Mouse (Mus musculus): ENCODE data around the gene Nacad. TPM values are rescaled to one million over a fixed set of nuclear protein-coding genes. Genes with fewer than 3 reads are reported as not detected.

Gene Nacad
- polyA plus RNA-seq, 1 experiment, result not detected

- TF ChIP-seq POLR2A (IDR thresholded peaks at IDR 0.05; ENCODE audit: borderline replicate concordance, control insufficient read depth, low read depth, low read length) (no peak), CTCF (IDR thresholded peaks at IDR 0.05; ENCODE audit: control insufficient read depth, insufficient read depth, low read length) (no peak)
- Histone ChIP-seq H3K27ac (ENCODE audit: control insufficient read depth, insufficient read depth, low read depth, low read length, poor library complexity) (no peak overlapping the region), H3K4me3 (replicated peaks; ENCODE audit: control insufficient read depth, low read depth, low read length) (no peak overlapping the region), H3K4me1 (ENCODE audit: control insufficient read depth, insufficient read depth, low read length) (peaks cover 8% of the 10 kb centered on the region)
- WGBS, result 82% methylated on average over 2 of the region's 2 CpGs
Measured at GRCm38 (mm10) chr11:6581560-6581959, 24.3 kb downstream of the Nacad start.

DNA sequence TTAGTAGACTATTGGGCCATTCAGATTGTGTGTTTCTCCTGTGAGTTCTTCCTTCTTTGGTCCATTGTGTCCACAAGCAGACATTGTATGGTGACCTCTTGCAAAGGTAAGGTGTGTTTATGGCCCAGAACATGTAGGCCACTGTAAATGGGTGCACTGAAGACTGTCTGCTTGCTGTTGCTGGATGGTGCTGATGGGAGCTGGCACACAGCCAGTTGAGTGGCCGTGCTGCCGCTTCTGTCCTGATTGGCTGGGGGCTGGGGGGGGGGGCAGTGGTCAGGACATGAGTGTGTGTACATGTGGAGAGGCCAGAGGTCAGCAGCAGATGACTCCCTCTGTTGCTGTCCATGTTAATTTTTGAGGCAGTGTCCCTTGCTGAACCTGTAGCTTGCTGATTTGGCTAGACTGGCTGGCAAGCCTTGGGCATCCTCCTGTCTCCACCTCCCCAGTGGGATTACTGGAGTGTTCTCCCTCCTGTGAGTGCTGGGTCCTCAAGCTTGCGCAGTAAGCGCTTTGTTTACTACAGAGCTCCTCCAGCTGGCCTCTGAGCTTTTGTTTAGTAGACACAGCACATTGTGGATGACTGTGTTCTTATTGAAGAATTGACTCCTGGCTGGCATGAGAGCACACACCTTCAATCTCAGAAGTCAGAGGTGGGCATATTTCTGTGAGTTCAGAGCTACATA lies 25.6 kb downstream of the Nacad start:
- Histone ChIP-seq H3K4me3 (replicated peaks; ENCODE audit: control insufficient read depth, low read depth, low read length) (no peak overlapping the region), H3K4me1 (ENCODE audit: control insufficient read depth, insufficient read depth, low read length) (peaks cover 6% of the 10 kb centered on the region), H3K27ac (ENCODE audit: control insufficient read depth, insufficient read depth, low read depth, low read length, poor library complexity) (peak overlapping the region; percentile 37)
- 79% methylated on average over 4 of the region's 4 CpGs for WGBS
- TF ChIP-seq CTCF (IDR thresholded peaks at IDR 0.05; ENCODE audit: control insufficient read depth, insufficient read depth, low read length) (no peak), POLR2A (IDR thresholded peaks at IDR 0.05; ENCODE audit: borderline replicate concordance, control insufficient read depth, low read depth, low read length) (no peak)

- no peak overlapping the region for H3K4me3 ChIP-seq (replicated peaks; ENCODE audit: control insufficient read depth, low read depth, low read length)
- 88% methylated on average over 7 of the region's 7 CpGs for WGBS
- no peak overlapping the region for H3K27ac ChIP-seq (ENCODE audit: control insufficient read depth, insufficient read depth, low read depth, low read length, poor library complexity)
- peaks cover 3% of the 10 kb centered on the region for H3K4me1 ChIP-seq (ENCODE audit: control insufficient read depth, insufficient read depth, low read length)
- no peak for TF ChIP-seq CTCF (IDR thresholded peaks at IDR 0.05; ENCODE audit: control insufficient read depth, insufficient read depth, low read length)
- TF ChIP-seq POLR2A (IDR thresholded peaks at IDR 0.05; ENCODE audit: borderline replicate concordance, control insufficient read depth, low read depth, low read length), result no peak
Measured at GRCm38 (mm10) chr11:6579361-6579760, 26.5 kb downstream of the Nacad start.

GRCm38 (mm10) chr11:6576151-6576550 lies 29.7 kb downstream of the Nacad start:
- WGBS, result 67% methylated on average over 3 of the region's 3 CpGs
- H3K4me1 ChIP-seq (ENCODE audit: control insufficient read depth, insufficient read depth, low read length), result peaks cover 2% of the 10 kb centered on the region
- TF ChIP-seq CTCF (IDR thresholded peaks at IDR 0.05; ENCODE audit: control insufficient read depth, insufficient read depth, low read length) (no peak), POLR2A (IDR thresholded peaks at IDR 0.05; ENCODE audit: borderline replicate concordance, control insufficient read depth, low read depth, low read length) (no peak)
- H3K27ac ChIP-seq (ENCODE audit: control insufficient read depth, insufficient read depth, low read depth, low read length, poor library complexity), result 0 out of 2 replicates have a peak overlapping the region, but pooled peaks have one; percentile 4
- H3K4me3 ChIP-seq (replicated peaks; ENCODE audit: control insufficient read depth, low read depth, low read length), result no peak overlapping the region

DNA sequence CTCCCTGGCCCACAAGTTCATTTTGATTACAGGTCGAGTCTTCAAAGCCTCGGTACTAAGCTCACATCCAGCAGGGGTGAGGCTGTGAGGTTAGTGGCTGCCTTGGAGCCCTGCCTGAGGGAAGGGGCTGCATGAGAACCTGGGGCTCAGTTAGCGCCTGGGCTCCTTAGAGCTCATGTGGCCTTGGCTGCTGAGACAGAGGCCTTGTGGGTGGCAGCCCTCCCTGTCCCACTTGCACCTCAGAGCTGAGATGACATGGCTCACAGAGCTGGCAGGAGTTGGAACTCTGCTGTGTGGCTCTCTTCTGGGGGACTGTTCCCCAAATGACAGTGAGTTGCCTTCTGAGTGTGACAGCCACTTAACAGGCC lies 36.5 kb downstream of the Nacad start:
- Histone ChIP-seq H3K4me3 (replicated peaks; ENCODE audit: control insufficient read depth, low read depth, low read length) (no peak overlapping the region), H3K27ac (ENCODE audit: control insufficient read depth, insufficient read depth, low read depth, low read length, poor library complexity) (peak overlapping the region; percentile 13; the same call in 1 of the 2 replicates), H3K4me1 (ENCODE audit: control insufficient read depth, insufficient read depth, low read length) (peaks cover 5% of the 10 kb centered on the region; the same call in 1 of the 2 replicates)
- TF ChIP-seq POLR2A (IDR thresholded peaks at IDR 0.05; ENCODE audit: borderline replicate concordance, control insufficient read depth, low read depth, low read length) (no peak), CTCF (IDR thresholded peaks at IDR 0.05; ENCODE audit: control insufficient read depth, insufficient read depth, low read length) (no peak)
- WGBS, result 47% methylated on average over 3 of the region's 3 CpGs

DNA sequence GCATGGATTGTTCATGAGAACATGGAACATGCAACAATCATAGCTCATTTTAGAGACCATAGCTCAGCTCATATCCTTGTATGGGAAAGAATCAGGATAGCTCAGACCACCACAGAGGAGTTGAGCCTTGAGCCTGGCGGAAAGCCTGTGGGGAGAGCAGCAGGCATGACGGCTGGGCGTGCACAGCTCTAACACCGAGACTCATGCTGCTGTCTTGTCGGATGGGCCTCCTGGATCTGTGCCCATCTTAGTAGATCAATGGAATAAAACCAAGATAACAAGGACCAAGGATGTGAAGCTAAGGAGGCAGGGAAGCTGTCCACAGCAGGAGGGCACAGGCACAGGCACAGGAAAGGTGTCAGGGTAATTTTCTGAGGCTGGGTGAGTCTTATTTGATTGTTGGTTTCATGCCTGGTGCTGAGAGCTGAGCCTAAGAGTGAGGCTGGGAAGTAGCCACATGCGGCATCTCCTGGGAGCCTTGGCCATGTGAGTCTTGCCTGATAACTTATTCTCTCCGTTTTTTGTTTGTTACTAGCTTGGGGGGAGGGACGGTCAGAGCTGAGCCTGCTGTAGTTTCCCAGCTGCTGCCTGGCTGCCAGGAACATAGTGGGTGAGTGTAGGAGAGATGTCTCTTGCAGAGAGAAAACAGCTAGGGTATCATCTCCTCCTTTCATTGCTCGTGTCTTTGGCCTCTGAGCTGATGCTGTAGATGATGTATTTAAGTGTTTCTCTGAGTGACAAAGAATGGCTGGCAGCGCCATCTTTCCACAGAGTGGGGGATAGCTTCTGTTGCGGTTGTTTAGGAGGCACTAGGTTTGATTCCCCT lies 37.1 kb downstream of the Nacad start:
- TF ChIP-seq POLR2A (IDR thresholded peaks at IDR 0.05; ENCODE audit: borderline replicate concordance, control insufficient read depth, low read depth, low read length) (no peak), CTCF (IDR thresholded peaks at IDR 0.05; ENCODE audit: control insufficient read depth, insufficient read depth, low read length) (no peak)

DNA sequence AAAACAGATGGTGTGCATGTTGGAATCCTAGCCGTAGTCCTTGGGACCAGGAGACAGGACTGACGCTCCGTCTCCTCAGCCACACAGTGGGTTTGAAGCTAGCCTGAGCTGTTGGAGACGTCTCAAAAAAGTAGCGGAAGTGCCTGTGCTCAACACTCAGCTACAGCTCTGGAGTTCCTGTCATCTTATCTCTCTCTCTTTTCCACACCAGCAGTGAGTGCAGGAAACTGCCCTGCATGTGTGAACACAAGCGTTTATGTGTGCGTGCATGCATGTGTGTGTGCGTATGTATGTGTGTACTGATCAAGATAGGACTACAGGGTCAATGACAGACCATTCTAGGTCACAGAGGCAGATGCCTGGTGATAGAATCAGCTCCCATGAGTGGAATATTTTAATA lies 37.9 kb downstream of the Nacad start:
- Histone ChIP-seq H3K4me1 (ENCODE audit: control insufficient read depth, insufficient read depth, low read length) (peaks cover 8% of the 10 kb centered on the region; the same call in 1 of the 2 replicates), H3K27ac (ENCODE audit: control insufficient read depth, insufficient read depth, low read depth, low read length, poor library complexity) (no peak overlapping the region), H3K4me3 (replicated peaks; ENCODE audit: control insufficient read depth, low read depth, low read length) (no peak overlapping the region)
- 54% methylated on average over 8 of the region's 8 CpGs for WGBS
- no peak for TF ChIP-seq CTCF (IDR thresholded peaks at IDR 0.05; ENCODE audit: control insufficient read depth, insufficient read depth, low read length)
- TF ChIP-seq POLR2A (IDR thresholded peaks at IDR 0.05; ENCODE audit: borderline replicate concordance, control insufficient read depth, low read depth, low read length), result no peak

More for the DNA sequence above, 37.1 kb downstream of the Nacad start:
- Histone ChIP-seq H3K27ac (ENCODE audit: control insufficient read depth, insufficient read depth, low read depth, low read length, poor library complexity) (no peak overlapping the region), H3K4me3 (replicated peaks; ENCODE audit: control insufficient read depth, low read depth, low read length) (no peak overlapping the region), H3K4me1 (ENCODE audit: control insufficient read depth, insufficient read depth, low read length) (peaks cover 5% of the 10 kb centered on the region; the same call in 1 of the 2 replicates)
- WGBS, result 63% methylated on average over 11 of the region's 11 CpGs

DNA sequence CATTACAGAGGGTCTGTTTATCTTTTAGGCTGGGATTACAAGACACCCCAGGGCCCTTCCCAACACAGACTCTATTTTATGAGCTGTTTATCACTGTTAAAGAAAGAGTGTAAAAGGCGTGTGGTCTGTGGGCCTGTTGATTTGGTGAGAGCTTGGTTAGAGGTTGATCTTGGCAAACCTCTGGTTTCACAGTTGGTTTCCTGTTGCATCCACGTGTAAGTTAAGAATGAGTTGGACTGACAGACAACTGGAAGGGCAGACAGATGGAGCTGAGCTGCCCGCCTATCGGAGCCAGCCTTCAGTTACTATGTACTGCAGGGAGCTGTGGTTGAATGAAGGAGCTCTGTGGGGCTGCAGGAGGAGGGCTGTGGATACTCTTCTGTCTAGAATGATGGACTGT lies 39.4 kb downstream of the Nacad start:
- WGBS, result 12% methylated on average over 4 of the region's 4 CpGs
- Histone ChIP-seq H3K27ac (ENCODE audit: control insufficient read depth, insufficient read depth, low read depth, low read length, poor library complexity) (no peak overlapping the region), H3K4me1 (ENCODE audit: control insufficient read depth, insufficient read depth, low read length) (peaks cover 8% of the 10 kb centered on the region; the same call in 1 of the 2 replicates), H3K4me3 (replicated peaks; ENCODE audit: control insufficient read depth, low read depth, low read length) (no peak overlapping the region)
- TF ChIP-seq POLR2A (IDR thresholded peaks at IDR 0.05; ENCODE audit: borderline replicate concordance, control insufficient read depth, low read depth, low read length) (no peak), CTCF (IDR thresholded peaks at IDR 0.05; ENCODE audit: control insufficient read depth, insufficient read depth, low read length) (no peak)

Data from bone marrow, adult 2 months (tissue).